Mouse (Mus musculus): Measurements from ENCODE around the gene Vps41.

Vps41 gene

DNA sequence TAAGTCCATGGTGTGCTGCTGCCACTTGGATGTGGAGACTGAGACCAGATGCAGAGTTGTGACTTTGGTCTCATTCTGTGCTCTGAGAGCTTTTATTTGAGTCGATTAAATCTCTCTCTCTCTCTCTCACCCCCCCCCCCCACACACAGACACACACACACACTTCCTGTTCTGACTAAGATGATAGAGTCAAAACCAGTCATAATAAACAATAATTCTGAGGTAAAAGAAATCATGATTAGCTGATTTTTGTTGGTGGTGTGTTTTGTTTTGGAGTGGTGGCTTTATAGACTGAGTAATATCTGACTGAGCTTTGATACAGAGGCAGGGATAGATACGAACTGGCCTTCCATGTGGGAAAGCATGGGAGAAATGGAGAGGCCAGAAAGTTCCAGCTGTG, 74.6 kb downstream of the Vps41 start:
- no peak for DNase-seq (ENCODE audit: low spot score in 2 of 2)

DNA sequence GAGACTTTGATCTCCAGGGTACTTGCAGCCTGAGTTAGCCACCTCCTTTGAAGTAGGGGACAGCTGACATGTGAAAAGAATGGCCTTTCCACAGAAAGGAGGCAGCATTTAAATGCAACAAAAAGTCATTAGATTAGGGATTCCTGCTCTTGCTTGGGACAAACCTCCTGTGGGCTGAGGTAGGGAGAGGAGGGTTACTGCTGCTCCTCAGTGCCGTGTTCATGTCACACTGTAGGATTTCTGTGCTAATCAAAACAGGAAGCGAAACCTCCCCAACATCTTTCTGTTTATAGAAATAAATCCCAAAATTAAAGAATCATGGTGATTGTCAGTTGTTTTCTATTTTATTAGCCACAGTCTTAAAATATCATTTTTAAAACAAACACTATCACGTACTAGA, 77.4 kb downstream of the Vps41 start:
- DNase-seq (ENCODE audit: low spot score in 2 of 2), result no peak

DNA sequence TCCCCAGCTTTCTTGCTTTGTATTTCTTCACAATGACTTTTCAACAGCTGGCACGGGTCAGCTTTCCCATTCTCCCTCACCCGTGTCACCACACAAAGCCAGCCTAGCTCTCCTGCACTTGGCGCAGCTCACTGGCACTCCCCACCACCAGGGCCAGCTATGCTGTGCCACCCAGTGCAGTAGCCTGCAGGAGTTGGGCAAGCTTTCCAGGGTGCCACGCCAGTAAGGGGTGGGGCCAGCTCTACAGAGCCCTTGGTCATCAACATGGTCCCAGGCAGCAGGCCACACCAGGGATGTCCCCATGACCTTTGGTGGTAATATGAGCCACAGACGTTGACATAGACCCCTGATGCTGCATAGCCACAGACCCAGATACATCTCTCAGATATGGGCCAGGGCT, 80.5 kb downstream of the Vps41 start:
- no peak for DNase-seq (ENCODE audit: low spot score in 2 of 2)

DNA sequence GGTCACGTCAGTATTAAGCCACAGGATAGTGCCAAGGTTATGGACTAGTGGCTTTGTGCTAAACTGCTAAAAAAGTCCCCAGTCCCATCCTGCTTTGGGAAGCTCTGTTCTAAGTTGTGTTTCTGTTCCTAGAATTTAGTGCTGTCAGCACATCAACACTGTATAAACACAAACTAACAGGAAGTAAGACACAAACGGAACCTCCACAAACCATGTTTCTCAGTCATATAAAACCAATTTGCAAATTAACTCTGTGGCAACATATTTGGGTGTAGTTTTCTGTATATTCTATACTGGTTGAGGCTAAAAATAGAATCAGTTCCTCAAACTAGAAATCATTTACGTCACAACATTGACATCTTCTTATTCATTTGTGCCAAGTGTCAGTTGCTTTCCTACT, 83.3 kb downstream of the Vps41 start:
- DNase-seq (ENCODE audit: low spot score in 2 of 2), result no peak

DNA sequence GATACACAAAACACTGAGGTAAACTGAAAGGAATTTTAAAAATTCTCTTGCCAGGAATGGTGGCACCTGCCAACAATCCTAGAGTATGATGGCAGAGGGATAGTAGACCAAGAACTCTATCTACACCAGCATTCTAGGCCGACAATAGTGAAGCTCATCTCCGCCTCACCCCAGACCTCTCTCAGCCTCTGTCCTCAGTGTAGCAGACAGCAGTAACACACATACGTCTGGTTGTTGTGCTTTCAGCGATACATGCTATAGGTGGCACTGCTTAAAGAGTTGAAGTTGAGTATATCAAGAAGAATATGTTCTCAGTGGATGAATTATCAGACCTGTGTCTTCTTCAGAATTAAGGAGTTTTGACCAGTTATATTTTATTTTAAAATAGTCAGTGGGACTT, 92.4 kb downstream of the Vps41 start:
- no peak for DNase-seq (ENCODE audit: low spot score in 2 of 2)

DNA sequence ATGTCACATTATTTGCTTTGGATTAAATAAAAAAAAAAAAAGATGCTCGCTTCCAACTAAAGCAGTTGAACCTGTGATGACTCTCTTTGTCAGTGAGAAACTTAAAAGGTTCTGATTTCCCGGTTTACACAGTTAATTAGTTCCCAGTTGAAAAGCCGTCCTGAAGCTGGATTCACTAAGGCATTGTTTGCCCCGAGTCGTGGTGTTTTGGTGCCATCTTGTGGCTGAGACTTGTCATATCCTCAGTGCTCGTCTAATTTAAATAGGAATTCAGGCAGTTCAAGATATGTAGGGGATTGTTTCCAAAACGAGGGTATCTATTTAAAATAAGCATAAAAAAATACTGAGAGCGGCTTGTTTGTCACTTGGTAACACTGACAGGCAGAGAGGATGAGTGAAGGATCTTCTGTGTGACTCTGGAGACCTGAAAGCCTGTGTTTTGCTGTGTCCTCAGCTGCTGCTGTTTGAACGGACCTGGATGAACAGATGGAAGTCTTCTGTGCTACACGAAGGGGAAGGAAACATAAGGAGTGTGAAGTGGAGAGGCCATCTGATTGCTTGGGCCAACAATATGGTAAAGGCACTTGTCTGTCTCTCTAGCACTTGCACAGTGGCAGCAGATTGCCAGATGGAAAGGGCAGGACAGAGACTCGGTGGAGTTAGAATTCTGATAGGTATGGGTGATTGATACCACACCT, 93.0 kb downstream of the Vps41 start:
- peak; percentile 32 to 64 for DNase-seq (ENCODE audit: low spot score in 2 of 2)

DNA sequence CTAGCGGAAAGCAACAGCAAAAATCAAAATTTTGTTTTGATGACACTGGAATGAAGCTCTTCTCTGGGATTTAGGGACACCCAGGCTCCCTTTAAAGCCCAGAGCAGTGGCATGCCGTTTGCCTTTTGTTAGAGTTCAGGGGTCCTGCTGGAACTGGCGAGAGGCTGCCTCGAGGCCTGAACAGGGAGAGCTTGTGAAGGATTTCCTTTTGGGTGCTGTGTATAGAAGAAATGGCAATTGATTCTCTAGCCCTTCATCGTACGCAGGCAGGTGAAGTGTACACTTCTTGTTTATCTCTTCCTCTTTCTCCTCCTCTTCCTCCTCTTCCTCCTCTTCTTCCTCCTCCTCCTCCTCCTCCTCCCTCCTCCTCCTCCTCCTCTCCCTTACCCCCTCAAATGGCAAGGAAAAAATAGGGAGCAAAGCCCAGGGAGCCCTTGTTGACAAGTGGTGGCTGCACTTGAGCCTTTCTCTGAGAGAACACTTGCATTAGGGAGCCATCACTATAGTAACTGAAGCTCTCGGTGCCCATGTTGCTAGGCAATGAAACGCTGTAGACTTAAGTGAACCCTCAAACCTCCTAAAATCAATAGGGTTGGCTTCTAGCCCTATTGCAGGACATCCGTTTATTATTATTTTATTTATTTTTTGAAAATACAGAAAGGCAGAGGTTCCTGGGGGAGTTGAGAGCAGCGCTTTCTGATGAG, 107.5 kb downstream of the Vps41 start:
- DNase-seq (ENCODE audit: low spot score in 2 of 2), result no peak

DNA sequence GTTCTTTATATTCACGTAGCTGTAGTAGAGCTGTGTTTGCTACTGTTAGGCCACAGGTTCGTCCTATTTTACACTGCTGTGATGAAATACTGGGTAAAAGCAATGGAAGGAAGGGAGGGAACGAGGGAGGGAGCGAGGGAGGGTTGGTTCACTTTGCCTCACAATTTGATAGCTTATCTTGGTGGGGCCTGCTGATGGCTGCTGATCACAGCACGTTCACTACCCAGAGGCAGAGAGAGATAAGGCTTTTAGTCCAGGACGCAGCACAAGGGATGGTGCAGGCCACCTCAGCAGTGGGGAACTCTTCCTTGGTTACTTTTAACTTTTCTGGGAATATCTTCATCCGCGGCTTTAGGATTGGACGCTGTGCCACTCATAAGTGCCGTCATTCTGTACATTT, 109.9 kb downstream of the Vps41 start:
- no peak for DNase-seq (ENCODE audit: low spot score in 2 of 2)

DNA sequence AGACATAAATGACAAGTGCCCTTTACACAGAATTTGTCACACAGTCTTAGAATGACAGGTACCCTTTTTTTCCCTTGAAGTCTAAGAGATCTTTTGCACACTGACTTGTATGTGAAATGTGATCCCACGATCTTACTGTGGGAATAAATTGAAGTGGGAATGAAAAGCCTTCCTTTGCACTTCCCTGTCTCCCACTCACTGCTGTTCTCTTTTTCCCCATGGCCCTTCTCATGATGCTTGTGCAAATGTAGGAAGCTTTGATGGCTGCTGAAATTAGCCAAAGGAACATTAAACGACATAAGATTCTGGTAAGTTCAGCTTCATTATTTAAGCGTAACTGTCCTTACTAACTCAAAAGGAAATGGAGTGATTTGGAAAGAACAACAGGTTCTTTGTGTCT, 113.4 kb downstream of the Vps41 start:
- no peak for DNase-seq (ENCODE audit: low spot score in 2 of 2)

DNA sequence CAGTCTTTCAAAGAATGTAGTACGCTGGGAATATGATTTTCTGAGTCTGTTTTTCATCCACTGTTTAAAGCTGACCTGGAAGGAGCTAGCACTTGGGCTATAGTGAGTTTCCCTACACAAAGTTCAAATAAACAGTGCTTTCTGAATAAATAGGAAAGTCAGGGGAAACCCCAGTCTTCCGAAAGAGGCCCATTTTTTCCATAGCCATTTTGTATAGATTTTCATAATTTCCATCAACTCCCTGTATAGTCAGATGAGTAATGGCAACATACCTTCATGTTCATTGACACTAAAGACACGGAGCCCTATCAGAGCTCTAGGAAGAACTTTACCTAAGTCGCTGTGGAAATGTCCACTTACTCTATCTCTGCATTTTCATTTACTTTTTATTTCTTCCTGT, 122.1 kb downstream of the Vps41 start:
- no peak for DNase-seq (ENCODE audit: low spot score in 2 of 2)

DNA sequence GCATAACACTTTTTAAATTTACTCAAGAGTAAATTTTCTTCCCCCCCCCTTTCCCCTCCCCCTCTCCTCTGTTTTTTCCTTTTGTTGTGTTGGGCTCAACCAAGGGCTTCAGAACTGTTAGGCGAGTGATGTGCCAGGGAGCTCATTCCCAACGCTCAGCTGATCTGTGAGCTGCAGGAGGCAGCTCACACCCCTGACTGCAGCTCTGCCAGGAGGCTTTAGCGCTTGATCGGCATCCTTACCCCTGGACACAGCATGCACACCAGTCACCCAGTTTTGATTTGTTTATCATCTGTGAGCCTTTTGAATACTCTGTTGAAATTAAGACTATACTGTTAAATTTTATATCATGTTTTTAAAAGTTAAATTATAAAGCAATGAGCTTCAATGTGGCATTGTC, 123.3 kb downstream of the Vps41 start:
- DNase-seq (ENCODE audit: low spot score in 2 of 2), result no peak

DNA sequence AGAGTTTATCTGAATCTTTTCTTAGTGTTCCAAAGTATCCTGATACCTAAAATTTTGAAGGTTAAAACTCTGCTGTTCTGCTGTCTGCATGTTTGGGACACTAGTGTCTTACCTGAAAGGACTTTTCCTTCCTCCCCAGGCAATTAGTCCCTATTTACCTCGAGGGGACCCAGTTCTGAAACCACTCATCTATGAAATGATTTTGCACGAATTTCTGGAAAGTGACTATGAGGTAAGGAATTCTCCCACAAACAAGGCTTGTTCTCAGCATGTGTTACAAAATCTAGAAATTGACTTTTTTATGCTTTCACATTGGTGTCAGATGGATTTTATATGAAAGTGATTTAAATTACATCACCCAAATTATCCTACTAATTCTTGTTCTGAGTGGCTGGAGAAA, 123.9 kb downstream of the Vps41 start:
- DNase-seq (ENCODE audit: low spot score in 2 of 2), result no peak

DNA sequence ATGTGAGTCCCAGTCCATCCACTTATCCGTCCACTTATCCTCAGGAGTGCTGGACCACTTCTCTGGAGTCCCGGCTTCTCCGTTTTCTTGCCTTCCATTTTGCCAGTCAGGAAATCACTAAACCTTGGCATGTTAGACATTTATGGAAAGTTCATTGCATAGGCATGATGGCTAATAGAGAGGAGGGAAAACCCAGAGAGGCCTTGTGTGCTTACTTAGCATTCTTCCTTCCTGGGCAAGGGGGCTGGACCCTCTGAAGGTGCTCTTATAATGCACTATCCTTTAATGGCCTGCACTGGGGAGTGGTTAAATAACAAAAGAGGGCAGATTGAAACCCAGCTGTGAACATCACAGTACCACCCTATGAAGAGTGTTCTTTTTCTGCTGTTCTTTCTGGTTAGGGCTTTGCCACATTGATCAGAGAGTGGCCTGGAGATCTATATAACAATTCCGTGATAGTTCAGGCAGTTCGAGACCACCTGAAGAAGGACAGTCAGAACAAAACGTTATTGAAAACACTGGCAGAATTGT, 124.7 kb downstream of the Vps41 start:
- DNase-seq (ENCODE audit: low spot score in 2 of 2), result no peak

DNA sequence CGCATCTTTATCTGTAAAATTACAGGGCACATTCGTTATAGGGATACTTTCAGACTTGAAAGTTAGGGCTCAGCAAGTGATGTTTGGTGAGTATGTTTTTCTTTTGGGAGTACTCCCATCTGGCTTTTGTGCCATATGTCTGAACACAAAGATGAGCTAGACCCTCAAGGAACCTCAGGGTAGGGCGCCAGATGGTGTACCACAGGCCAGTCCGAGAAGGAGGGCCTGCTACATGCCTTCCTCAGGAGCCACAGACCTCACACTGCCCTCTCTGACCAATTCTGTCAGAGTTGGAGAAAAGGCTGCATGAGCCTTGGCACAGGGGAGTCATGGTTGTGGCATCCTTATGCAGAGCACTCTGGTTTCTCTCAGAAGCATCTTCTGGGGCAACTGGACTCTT, 125.5 kb downstream of the Vps41 start:
- no peak for DNase-seq (ENCODE audit: low spot score in 2 of 2)

DNA sequence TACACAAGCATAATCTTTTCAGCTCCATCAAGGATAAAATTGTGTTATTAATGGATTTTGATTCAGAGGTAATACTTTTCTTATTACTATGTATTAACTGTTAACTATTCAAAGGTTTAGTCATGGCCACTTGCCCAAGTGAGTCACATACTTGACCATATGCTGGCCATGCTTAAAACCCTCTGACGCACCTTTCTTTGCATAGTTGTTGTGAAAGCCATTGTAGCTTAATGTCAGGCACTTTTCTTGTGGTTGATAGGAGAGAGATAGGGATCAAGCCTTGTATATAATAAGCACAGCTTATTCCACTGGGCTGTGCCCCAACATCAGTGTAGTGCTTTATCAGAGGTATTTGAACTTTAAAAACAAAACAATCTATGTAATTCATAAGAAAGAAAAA, 126.5 kb downstream of the Vps41 start:
- no peak for DNase-seq (ENCODE audit: low spot score in 2 of 2)

DNA sequence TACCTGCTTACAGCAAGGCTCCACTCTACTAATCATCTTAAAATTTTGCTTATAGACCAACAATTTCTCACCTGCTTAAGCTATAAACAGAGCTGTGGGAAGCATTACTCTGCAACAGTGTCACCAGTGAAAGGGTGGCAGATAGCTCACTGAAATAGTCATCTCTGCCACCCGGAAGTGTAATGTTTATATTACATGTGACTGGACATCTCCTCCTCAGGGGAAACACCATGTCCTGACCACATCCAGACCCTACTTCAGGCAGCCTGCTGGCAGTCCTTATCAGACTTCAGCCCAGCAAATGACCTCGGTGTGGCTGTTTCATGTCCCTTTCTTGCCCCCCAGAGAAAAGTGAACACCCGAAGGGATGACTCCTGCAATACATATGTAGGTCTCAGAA, 130.3 kb downstream of the Vps41 start:
- no peak for DNase-seq (ENCODE audit: low spot score in 2 of 2)

DNA sequence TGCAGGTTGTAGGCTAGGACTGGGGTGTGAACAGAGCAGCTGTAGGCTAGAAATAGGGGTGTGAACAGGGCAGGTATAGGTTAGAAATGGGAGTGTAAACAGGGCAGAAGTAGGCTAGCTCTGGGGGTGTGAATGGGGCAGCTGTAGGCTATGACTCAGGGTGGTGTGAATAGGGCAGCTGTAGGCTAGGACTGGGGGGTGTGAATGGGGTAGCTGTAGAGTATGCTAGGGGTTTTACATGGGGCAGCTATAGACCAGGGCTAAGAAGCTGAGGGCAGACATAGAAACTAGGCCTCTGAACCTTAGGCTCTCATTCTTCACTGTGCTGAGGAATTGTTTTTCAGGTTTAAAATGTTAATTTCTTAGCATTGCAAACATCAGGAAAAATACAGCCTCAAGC, 132.5 kb downstream of the Vps41 start:
- DNase-seq (ENCODE audit: low spot score in 2 of 2), result no peak

DNA sequence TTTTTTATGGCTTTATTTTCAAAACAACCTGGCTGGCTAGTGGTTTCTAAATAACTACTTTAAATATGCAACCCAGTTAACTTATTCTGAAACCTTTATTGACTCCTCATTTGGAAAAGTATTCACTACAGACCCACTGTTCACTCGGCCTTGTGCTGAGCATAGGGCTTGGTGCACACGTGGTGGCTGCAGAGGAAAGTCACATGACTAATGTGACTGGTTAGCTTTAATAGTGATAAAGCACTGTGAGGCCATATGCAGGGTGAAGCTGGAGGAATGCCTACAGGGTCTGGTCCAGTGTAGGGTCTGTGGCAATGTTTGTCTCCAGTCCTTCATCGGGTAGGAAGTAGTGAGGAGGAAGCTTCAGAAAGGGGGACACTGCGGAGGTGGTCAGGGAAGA, 134.1 kb downstream of the Vps41 start:
- DNase-seq (ENCODE audit: low spot score in 2 of 2), result no peak

DNA sequence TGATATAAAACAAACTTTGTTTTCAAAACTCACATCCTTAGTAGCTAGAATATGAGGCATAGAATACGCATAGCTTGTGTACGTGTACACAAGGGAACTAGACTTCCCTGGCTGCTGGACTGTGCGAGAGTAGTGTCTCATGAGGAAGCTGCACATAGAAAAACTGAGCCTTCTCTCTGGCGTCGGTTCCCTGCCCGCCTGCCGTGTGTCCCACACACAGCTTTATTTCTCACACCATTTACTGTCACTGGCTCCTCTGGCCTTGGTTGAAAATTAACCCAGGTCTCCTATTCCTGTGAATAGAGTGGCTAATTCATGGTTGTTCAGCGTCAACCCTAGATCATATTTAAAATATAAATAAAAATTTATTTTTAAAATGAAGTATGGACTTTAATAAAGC, 135.6 kb downstream of the Vps41 start:
- no peak for DNase-seq (ENCODE audit: low spot score in 2 of 2)

DNA sequence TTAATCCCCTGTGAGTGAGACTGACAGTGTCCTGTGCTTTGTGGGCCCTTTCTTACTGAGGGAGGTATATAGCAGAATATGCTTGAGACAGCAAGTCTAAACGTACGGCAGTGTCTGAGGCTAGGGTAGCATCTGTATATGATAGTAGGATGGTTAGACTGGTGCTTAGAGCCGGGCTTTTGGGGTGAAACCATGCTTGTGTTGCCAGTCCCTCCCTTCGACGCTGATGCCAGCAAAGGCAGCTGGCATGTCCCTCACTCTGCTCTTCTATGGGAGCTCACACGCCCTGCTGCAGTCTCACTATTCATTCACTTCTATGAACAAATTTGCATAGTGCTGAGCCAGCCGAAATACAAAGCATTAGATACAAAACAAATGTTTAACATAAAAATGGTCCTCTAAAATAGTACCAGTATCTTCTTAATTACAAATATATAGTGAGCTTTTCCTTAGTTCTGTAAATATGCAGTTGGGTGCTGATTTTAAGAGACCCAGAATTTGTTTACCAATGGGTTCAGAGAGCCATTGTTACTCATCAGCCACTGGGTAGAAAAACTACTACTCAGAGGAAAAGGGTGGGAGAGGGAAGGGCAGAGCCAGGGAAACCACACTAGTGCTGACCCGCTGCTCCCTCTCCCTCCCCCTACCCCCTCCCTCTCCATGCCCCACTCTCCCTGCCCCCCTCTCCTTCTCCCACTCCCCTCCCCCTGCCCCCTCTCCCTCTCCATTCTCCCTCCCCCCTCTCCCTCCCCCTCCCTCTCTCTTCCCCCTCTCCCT, 139.1 kb downstream of the Vps41 start:
- DNase-seq (ENCODE audit: low spot score in 2 of 2), result no peak

DNA sequence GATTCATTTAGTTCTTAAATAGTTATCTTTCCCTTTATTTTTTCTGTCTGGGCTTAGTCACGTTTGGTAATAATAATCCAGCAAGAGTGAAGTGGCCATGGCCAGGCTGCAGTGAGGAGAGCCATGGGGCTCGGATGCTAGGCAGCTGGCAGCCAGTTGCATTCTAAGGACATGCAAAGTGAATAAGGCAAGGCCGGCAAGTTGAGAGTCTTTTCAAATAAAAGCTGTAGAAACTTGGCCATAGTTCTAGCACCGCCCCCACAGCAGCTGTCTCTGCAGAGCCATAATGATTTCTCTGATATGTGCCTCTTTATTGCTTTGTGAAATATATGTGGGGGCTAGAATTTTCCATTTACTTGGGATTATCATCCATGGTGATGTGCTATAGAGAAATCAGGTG, 141.1 kb downstream of the Vps41 start:
- no peak for DNase-seq (ENCODE audit: low spot score in 2 of 2)

DNA sequence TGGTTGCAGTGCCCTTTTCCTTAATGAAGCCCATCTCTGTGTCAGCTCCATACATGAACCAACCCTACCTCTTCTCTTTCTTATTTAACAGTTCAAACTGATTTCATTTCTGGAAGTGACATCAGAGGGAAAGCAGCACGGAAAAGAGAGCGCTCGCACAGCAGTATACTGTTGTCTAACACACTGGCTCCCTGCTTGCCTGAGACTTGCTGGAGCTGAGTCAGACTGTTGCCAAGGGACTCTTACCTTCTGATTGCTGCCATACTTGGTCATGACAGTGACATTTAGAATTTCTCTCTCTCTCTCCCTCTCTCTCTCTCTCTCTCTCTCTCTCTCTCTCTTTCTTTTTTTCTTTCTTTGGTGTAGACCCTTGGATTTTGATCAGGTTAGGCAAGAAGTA, 142.3 kb downstream of the Vps41 start:
- DNase-seq (ENCODE audit: low spot score in 2 of 2), result no peak

DNA sequence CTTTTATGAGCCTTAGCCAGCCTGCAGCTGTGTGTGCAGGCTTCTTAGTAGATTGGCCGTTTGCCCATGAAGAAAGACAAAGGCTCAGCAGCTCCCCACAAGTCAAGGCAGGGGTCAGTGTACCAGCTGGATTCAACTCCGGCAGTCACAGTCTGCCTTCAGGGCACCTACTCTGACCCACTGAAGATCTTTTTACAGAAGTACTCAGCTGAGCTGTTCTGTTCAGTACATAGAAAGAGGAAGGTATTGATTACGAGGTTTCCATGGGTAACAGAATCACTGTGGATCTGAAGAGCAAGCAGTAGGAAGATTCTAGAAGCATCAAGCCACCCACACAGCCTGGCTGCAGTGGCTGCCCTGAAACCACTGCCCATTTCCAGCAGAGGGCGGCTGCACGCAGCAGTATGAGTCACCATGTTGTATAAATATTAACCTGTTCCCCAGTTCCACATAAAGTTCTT, 151.0 kb downstream of the Vps41 start:
- DNase-seq (ENCODE audit: low spot score in 2 of 2), result peak; percentile 30 to 45
